Mouse (Mus musculus) liver, embryonic 18 days (tissue): ENCODE results near the gene Gm340. TPM values are rescaled to one million over a fixed set of nuclear protein-coding genes. Genes with fewer than 3 reads are reported as not detected.

Source experiments
- polyA plus RNA-seq: library from polyadenylated mRNA; depleted of rRNA; stranded (reverse); fragments of >200 nt; gene quantifications from 2 replicates; pipeline ENCODE4 v1.2.3, GENCODE M21; 2012; rRNA removed

Gene Gm340
- 0.77 and 0.99 TPM in 2 replicates for polyA plus RNA-seq

DNA sequence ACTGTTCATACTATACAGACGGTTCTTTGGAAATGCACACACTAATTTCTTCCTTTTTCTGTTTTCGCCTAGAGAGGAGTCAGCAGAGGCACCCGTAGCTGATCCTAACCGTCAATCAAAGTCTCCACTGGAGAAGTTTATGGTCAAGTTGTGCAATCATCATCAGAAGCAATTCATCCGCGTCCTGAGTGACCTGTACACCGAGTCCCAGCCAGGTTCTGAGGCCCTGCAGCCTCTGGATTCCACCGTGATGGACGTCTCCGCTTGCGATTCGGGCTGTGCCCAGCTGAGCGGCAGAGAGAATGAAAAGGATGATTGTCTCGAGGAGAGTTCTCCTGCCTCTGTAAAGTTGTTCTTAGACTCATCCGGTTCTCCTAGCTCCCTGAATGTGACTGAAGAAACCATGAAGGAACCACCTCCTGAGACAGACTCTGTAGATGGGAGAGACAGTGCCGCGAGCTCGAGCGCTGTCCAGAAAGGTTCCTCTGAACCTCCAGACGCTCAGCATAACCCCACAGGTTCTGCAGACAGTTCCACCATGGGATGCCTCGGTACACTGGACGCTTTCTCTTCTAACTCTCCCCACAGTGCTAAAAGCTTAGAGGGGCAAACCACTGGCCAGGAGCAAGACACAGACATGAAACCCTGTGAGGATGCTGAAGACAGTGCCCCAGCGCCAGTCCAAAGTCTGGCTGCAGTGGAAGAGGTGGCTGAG, at the start of gene Gm340:
TSS of gene Gm340 (plus strand) at position 665 of the 715 bp plus-strand sequence.

Other genes starting within 250 kb of the Gm340 start
- gene Pik3ap1, start 197.3 kb upstream of the Gm340 start, polyA plus RNA-seq: 14.9 and 16.2 TPM in 2 replicates
- 1.5 and 1.6 TPM in 2 replicates for gene Lcor, start 99.7 kb upstream of the Gm340 start, polyA plus RNA-seq
- 0.38 and 0.41 TPM in 2 replicates for gene Slit1, start 161.3 kb downstream of the Gm340 start, polyA plus RNA-seq
- 13.7 and 15.6 TPM in 2 replicates for gene Arhgap19, start 219.7 kb downstream of the Gm340 start, polyA plus RNA-seq
- gene Frat1, start 247.6 kb downstream of the Gm340 start, polyA plus RNA-seq: 1.7 and 2.3 TPM in 2 replicates